Mouse (Mus musculus) forebrain, embryonic 11.5 days (tissue): Measurements from ENCODE around the gene Fut2. TPM values are rescaled to one million over a fixed set of nuclear protein-coding genes. Genes with fewer than 3 reads are reported as not detected.

ENCODE experiments used
- ATAC-seq: fragments of 200-750 bp; cut with Nextera tagmentation; replicated peaks from 2 replicates; pipeline ENCODE4 v1.8.0; 2017; ENCODE audit warnings: moderate TSS enrichment; ENCODE audit not compliant: low FRiP score
- DNase-seq: peaks from one replicate; pipeline ENCODE4 v3.0.0-alpha.2; 2017; ENCODE audit warnings: low spot score
- H3K27ac ChIP-seq: fragments of 300-500 bp; sonication (generic); 2 replicates; pipeline ENCODE4 v1.5.1; 2014; ENCODE audit warnings: low read depth, low read length
- H3K27me3 ChIP-seq: fragments of 300-500 bp; sonication (generic); 2 replicates; pipeline ENCODE4 v1.6.1; 2014; ENCODE audit warnings: mild to moderate bottlenecking, low read length, mixed read lengths; ENCODE audit not compliant: control insufficient read depth, insufficient read depth
- H3K36me3 ChIP-seq: fragments of 300-500 bp; sonication (generic); 2 replicates; pipeline ENCODE4 v1.6.1; 2014; ENCODE audit warnings: mild to moderate bottlenecking, low read length, moderate library complexity, mixed read lengths; ENCODE audit not compliant: control insufficient read depth, insufficient read depth
- H3K4me1 ChIP-seq: fragments of 300-500 bp; sonication (generic); replicated peaks from 2 replicates; pipeline ENCODE4 v1.6.1; 2014; ENCODE audit warnings: low read length, mixed read lengths; ENCODE audit not compliant: control insufficient read depth, insufficient read depth
- H3K4me2 ChIP-seq: fragments of 300-500 bp; sonication (generic); 2 replicates; pipeline ENCODE4 v1.6.1; 2014; ENCODE audit warnings: low read depth, mild to moderate bottlenecking, low read length, moderate library complexity, mixed read lengths; ENCODE audit not compliant: severe bottlenecking
- H3K4me3 ChIP-seq: fragments of 300-500 bp; sonication (generic); 2 replicates; pipeline ENCODE4 v1.5.1; 2014; ENCODE audit warnings: low read depth, low read length
- H3K9ac ChIP-seq: fragments of 300-500 bp; sonication (generic); 2 replicates; pipeline ENCODE4 v1.6.1; 2014; ENCODE audit warnings: low read length
- H3K9me3 ChIP-seq: fragments of 300-500 bp; sonication (generic); 2 replicates; pipeline ENCODE4 v1.6.1; 2016; ENCODE audit warnings: low read length, mixed read lengths; ENCODE audit not compliant: control insufficient read depth
- WGBS: fragments of 180-500 bp; shearing (Covaris S2); extraction: QIAGEN DNeasy Blood & Tissue Kit; methylation state at CpG from one replicate; pipeline ENCODE4 v1.1.7; 2014; 5-methylcytosine and 5-hydroxymethylcytosine counted together
- polyA plus RNA-seq: library from polyadenylated mRNA; unstranded; fragments of >200 nt; fragmentation: Nextera tagmentation; extraction: Ambion mirVana; gene quantifications from 2 replicates; pipeline ENCODE4 v1.2.1, GENCODE M21; 2014

Gene Fut2
- polyA plus RNA-seq, 1 experiment from 2014 or later: not detected

GRCm38 (mm10) chr7:45646671-45647070 lies 19.5 kb downstream of the Fut2 start:
- no peak for ATAC-seq
- WGBS: 79% methylated on average over 4 of the region's 4 CpGs
- Histone ChIP-seq H3K27me3 (no peaks in the 10 kb centered on the region), H3K27ac (no peak overlapping the region), H3K4me3 (no peak overlapping the region), H3K9ac (no peak overlapping the region), H3K4me2 (no peak overlapping the region), H3K36me3 (no peaks in the 10 kb centered on the region), H3K4me1 (peaks cover 13% of the 10 kb centered on the region), H3K9me3 (no peaks in the 10 kb centered on the region)
- DNase-seq: no peak

GRCm38 (mm10) chr7:45645591-45645971 lies 20.6 kb downstream of the Fut2 start:
- H3K27me3 ChIP-seq: no peaks in the 10 kb centered on the region
- no peak overlapping the region for H3K9ac ChIP-seq
- H3K27ac ChIP-seq: no peak overlapping the region
- 81% methylated on average over 7 of the region's 7 CpGs for WGBS
- H3K4me3 ChIP-seq: no peak overlapping the region
- ATAC-seq (no peak), DNase-seq (no peak)
- H3K9me3 ChIP-seq: no peaks in the 10 kb centered on the region
- no peaks in the 10 kb centered on the region for H3K36me3 ChIP-seq
- H3K4me1 ChIP-seq: peaks cover 13% of the 10 kb centered on the region
- H3K4me2 ChIP-seq: no peak overlapping the region

- DNase-seq (no peak), ATAC-seq (no peak)
- Histone ChIP-seq H3K9ac (peak overlapping the region; percentile 57; the same call in 1 of the 2 replicates), H3K4me1 (peaks cover 13% of the 10 kb centered on the region), H3K27me3 (no peaks in the 10 kb centered on the region), H3K27ac (no peak overlapping the region), H3K9me3 (no peaks in the 10 kb centered on the region), H3K36me3 (no peaks in the 10 kb centered on the region), H3K4me3 (peak overlapping the region; percentile 44; the same call in 1 of the 2 replicates), H3K4me2 (peak overlapping the region; percentile 90; the same call in 1 of the 2 replicates)
- WGBS: 63% methylated on average over 6 of the region's 6 CpGs
Measured at GRCm38 (mm10) chr7:45644872-45645590, 21.2 kb downstream of the Fut2 start.

DNA sequence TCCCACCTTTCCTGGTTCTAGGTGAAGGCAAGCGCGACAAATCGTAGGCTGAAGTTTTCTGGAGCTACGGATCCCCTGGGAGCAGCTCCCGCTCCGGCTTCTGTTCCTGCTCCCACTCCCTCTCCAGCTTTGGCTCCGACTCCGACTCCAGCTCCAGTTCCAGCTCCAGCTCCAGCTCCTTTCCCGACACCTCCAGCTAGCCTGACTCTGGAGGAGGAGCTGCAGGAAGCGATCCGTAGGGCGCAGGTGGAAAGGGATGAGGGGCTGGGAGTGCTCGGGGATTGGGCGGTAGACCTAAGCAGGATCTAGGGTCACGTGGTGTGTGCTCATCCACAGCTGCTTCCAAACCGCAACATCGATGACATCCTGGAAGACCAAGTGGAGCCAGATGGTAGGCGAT lies 22.0 kb downstream of the Fut2 start:
- ATAC-seq: no peak
- H3K36me3 ChIP-seq: no peaks in the 10 kb centered on the region
- peak overlapping the region; percentile 57 for H3K9ac ChIP-seq
- H3K9me3 ChIP-seq: no peaks in the 10 kb centered on the region
- H3K27me3 ChIP-seq: no peaks in the 10 kb centered on the region
- peaks cover 13% of the 10 kb centered on the region for H3K4me1 ChIP-seq
- DNase-seq: peak; percentile 68
- H3K4me2 ChIP-seq: peak overlapping the region; percentile 90
- WGBS: 3% methylated on average over 18 of the region's 18 CpGs
- H3K27ac ChIP-seq: peak overlapping the region; percentile 71
- H3K4me3 ChIP-seq: peak overlapping the region; percentile 44

DNA sequence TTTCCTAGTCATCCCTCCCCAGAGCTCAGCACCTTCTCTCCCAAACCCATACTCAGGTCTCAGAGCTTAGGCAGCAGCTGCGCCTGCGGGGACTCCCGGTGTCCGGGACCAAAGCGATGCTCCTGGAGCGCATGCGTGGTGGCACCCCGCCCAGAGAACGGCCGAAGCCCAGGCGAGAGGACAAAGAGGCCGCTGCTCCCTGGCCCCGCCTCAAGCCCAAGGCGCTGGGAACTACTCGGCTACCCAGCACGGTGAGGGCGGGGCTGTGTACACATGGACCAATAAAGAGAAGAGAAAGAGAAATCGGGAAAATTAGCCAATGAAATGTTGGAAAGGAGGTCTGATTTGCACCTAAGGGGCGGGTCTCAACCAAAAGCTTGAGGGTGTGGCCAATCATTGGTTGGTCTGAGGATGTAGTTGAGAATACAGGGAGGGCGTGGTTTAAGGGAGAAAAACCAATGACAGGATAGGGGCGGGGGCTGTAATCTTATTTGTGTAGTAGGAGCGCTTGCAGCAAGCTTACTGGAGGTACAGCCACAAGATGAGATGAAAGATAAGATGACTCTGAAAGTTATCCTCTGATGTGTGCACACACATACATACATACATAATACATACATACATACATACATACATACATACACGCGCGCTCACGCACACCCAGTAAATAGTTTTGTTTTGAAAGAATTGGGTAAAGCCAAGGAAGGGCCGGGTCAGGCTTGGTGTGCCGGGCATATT lies 22.6 kb downstream of the Fut2 start:
- H3K9ac ChIP-seq: peak overlapping the region; percentile 86
- peak overlapping the region; percentile 44 for H3K4me3 ChIP-seq
- no peaks in the 10 kb centered on the region for H3K36me3 ChIP-seq
- H3K9me3 ChIP-seq: no peaks in the 10 kb centered on the region
- ATAC-seq (peak; percentile 94), DNase-seq (peak; percentile 99)
- H3K4me1 ChIP-seq: peaks cover 13% of the 10 kb centered on the region
- 1% methylated on average over 28 of the region's 28 CpGs for WGBS
- H3K27ac ChIP-seq: peak overlapping the region; percentile 82
- H3K27me3 ChIP-seq: no peaks in the 10 kb centered on the region
- peak overlapping the region; percentile 90 for H3K4me2 ChIP-seq

- ATAC-seq: no peak
Measured at GRCm38 (mm10) chr7:45642503-45643255, 23.5 kb downstream of the Fut2 start.

DNA sequence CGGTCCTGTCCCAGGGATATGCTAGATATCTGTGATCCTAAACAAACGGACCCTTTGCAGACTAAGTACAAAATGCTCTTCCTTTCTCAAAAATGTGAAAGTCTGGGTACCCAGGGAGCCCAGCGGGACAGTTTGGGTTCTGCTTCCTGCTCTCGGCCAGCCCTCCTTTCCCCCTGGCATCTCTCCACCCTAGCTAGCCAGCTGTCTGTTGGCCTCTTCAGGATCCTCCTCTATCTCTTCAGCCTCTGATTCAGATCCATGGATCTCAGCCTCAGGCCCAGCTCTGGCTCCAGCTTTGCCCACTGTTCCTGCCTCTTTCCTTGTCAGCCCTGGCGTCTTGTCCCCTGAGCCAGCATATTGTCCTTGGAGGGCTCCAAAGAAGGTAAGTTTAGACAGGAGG lies 24.1 kb downstream of the Fut2 start:
- no peak for ATAC-seq
- H3K36me3 ChIP-seq: no peaks in the 10 kb centered on the region
- H3K27ac ChIP-seq: no peak overlapping the region
- no peak overlapping the region for H3K4me3 ChIP-seq
- no peak overlapping the region for H3K4me2 ChIP-seq
- H3K9me3 ChIP-seq: no peaks in the 10 kb centered on the region
- WGBS: 87% methylated on average over 5 of the region's 5 CpGs
- peaks cover 15% of the 10 kb centered on the region for H3K4me1 ChIP-seq
- no peak overlapping the region for H3K9ac ChIP-seq
- no peak for DNase-seq
- no peaks in the 10 kb centered on the region for H3K27me3 ChIP-seq

More at GRCm38 (mm10) chr7:45642503-45643255, 23.5 kb downstream of the Fut2 start:
- no peaks in the 10 kb centered on the region for H3K9me3 ChIP-seq
- peak overlapping the region; percentile 44 for H3K4me3 ChIP-seq
- DNase-seq: no peak
- 36% methylated on average over 16 of the region's 16 CpGs for WGBS
- peak overlapping the region; percentile 90 for H3K4me2 ChIP-seq
- H3K36me3 ChIP-seq: no peaks in the 10 kb centered on the region
- peak overlapping the region; percentile 86 for H3K9ac ChIP-seq
- H3K27ac ChIP-seq: peak overlapping the region; percentile 82
- peaks cover 15% of the 10 kb centered on the region for H3K4me1 ChIP-seq
- no peaks in the 10 kb centered on the region for H3K27me3 ChIP-seq

DNA sequence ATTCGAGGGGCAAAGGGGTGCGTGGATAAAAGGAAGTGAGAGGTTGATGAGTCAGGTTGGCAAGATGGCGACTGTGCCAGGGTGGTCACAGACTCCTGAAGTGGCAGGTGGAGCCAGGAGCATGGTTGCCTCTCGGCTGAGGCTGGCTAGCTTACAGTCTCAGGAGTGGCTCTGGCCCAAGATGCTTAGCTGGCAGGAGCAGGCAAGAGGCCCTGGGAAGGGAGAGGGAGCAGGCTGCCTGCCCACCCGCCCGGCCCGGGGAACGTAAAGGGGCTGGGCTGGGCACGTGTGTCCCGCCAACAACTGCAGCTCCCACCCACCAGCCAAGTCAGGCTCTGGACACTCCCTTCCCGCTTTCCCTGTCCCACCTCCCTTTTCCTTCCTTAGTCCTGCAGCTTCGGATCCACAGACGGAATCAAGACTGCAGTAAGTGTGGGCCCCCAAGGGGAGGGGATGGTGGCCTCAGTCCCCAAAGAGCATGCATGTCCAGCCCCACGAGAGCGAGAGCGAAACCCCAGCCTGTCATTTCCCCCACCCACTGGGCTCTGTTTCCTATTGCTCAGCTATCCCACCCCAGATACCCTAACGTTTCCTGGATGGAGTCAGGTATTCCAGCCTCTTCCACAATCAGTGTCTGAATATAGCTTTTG lies 24.7 kb downstream of the Fut2 start:
- DNase-seq (no peak), ATAC-seq (no peak)
- Histone ChIP-seq H3K4me3 (no peak overlapping the region), H3K4me1 (peaks cover 15% of the 10 kb centered on the region), H3K4me2 (no peak overlapping the region), H3K9me3 (no peaks in the 10 kb centered on the region), H3K27ac (no peak overlapping the region), H3K27me3 (no peaks in the 10 kb centered on the region), H3K36me3 (no peaks in the 10 kb centered on the region), H3K9ac (no peak overlapping the region)
- 73% methylated on average over 17 of the region's 17 CpGs for WGBS
